Mouse (Mus musculus) MEL (cell line): ENCODE results near the gene Slc25a21. TPM values are rescaled to one million over a fixed set of nuclear protein-coding genes. Genes with fewer than 3 reads are reported as not detected.

Experiments used
- DNase-seq: peaks from one replicate; pipeline ENCODE4 v3.0.0; 2011; ENCODE audit warnings: low read depth, low spot score
- H3K27ac ChIP-seq: 2 replicates; pipeline ENCODE4 v1.5.1; 2012; ENCODE audit warnings: low read depth, mild to moderate bottlenecking, control low read depth, low read length, moderate library complexity; ENCODE audit not compliant: control insufficient read depth
- H3K27me3 ChIP-seq, 2 experiments: fragments of 150-350 bp in 1 of 2; sonication (generic) in 1 of 2; 2 replicates each; pipeline ENCODE4 v1.6.1; 2012; ENCODE audit warnings: low read length in 2 of 2, mild to moderate bottlenecking in 2 of 2, improper control_type of control experiment in 1 of 2, moderate library complexity in 1 of 2; ENCODE audit not compliant: insufficient read depth in 2 of 2, control insufficient read depth in 1 of 2
- H3K36me3 ChIP-seq, 2 experiments: 2 replicates each; pipeline ENCODE4 v1.6.1; 2012 to 2014; ENCODE audit warnings: low read length in 2 of 2, improper control_type of control experiment in 1 of 2, inconsistent platforms in 1 of 2, mild to moderate bottlenecking in 1 of 2; ENCODE audit not compliant: insufficient read depth in 2 of 2, control insufficient read depth in 1 of 2
- H3K4me1 ChIP-seq, 2 experiments: fragments of 150-350 bp in 1 of 2; sonication (generic) in 1 of 2; 2 replicates each; pipeline ENCODE4 v1.6.1; 2012; ENCODE audit warnings: low read length in 2 of 2, improper control_type of control experiment in 1 of 2, mild to moderate bottlenecking in 1 of 2; ENCODE audit not compliant: insufficient read depth in 2 of 2, control insufficient read depth in 1 of 2
- H3K4me3 ChIP-seq, 2 experiments: fragments of 150-350 bp in 1 of 2; sonication (generic) in 1 of 2; 2 replicates each; pipeline ENCODE4 v1.5.1; 2012; ENCODE audit warnings: low read depth in 2 of 2, low read length in 2 of 2, mild to moderate bottlenecking in 2 of 2, moderate library complexity in 2 of 2, control low read depth in 1 of 2, improper control_type of control experiment in 1 of 2; ENCODE audit not compliant: control insufficient read depth in 1 of 2, insufficient read depth in 1 of 2
- H3K79me2 ChIP-seq: 2 replicates; pipeline ENCODE4 v1.6.1; 2012; ENCODE audit warnings: mild to moderate bottlenecking, low read length, moderate library complexity; ENCODE audit not compliant: control insufficient read depth, poor library complexity, insufficient read depth
- H3K9ac ChIP-seq: 2 replicates; pipeline ENCODE4 v1.6.1; 2012; ENCODE audit warnings: low read depth, mild to moderate bottlenecking, control low read depth, low read length, moderate library complexity; ENCODE audit not compliant: control insufficient read depth, poor library complexity, severe bottlenecking
- H3K9me3 ChIP-seq: fragments of 150-350 bp; sonication (generic); replicated peaks from 2 replicates; pipeline ENCODE4 v1.6.1; 2012; ENCODE audit warnings: mild to moderate bottlenecking, low read length, improper control_type of control experiment, moderate library complexity; ENCODE audit not compliant: insufficient read depth
- BHLHE40 ChIP-seq: IDR thresholded peaks from 2 replicates; pipeline ENCODE4 v1.6.1; 2012; ENCODE audit warnings: low read depth, mild to moderate bottlenecking, inconsistent platforms, low read length, improper control_type of control experiment, borderline replicate concordance
- CHD1 ChIP-seq: IDR thresholded peaks from 2 replicates; pipeline ENCODE4 v1.6.1; 2012; ENCODE audit warnings: low read depth, mild to moderate bottlenecking, inconsistent platforms, low read length, improper control_type of control experiment
- CHD2 ChIP-seq: IDR thresholded peaks from 2 replicates; pipeline ENCODE4 v1.6.1; 2011; ENCODE audit warnings: low read length, improper control_type of control experiment
- CTCF ChIP-seq, 3 experiments: IDR thresholded peaks in 2 of 3; conservative IDR thresholded peaks in 1 of 3; 2 replicates each; pipeline ENCODE4 v1.5.1; 2011 to 2012; ENCODE audit warnings: low read length in 3 of 3, low read depth in 2 of 3, mild to moderate bottlenecking in 2 of 3, improper control_type of control experiment in 1 of 3, inconsistent platforms in 1 of 3, mixed read lengths in 1 of 3, moderate library complexity in 1 of 3; ENCODE audit not compliant: control insufficient read depth in 1 of 3, insufficient read depth in 1 of 3, poor library complexity in 1 of 3, severe bottlenecking in 1 of 3
- E2F4 ChIP-seq: IDR thresholded peaks from 2 replicates; pipeline ENCODE4 v1.6.1; 2011; ENCODE audit warnings: low read depth, low read length, improper control_type of control experiment, borderline replicate concordance
- ELF1 ChIP-seq: IDR thresholded peaks from 2 replicates; pipeline ENCODE4 v1.6.1; 2014; ENCODE audit warnings: low read depth, mild to moderate bottlenecking, inconsistent platforms, low read length, improper control_type of control experiment, moderate library complexity
- ETS1 ChIP-seq: IDR thresholded peaks from 2 replicates; pipeline ENCODE4 v1.6.1; 2012; ENCODE audit warnings: low read depth, mild to moderate bottlenecking, inconsistent platforms, low read length, improper control_type of control experiment, moderate library complexity
- GABPA ChIP-seq: IDR thresholded peaks from 2 replicates; pipeline ENCODE4 v1.6.1; 2012; ENCODE audit warnings: low read depth, mild to moderate bottlenecking, inconsistent platforms, low read length, improper control_type of control experiment, moderate library complexity
- HCFC1 ChIP-seq: IDR thresholded peaks from 2 replicates; pipeline ENCODE4 v1.6.1; 2012; ENCODE audit warnings: low read depth, mild to moderate bottlenecking, inconsistent platforms, low read length, improper control_type of control experiment, moderate library complexity
- JUND ChIP-seq: IDR thresholded peaks from 2 replicates; pipeline ENCODE4 v1.6.1; 2011; ENCODE audit warnings: low read depth, mild to moderate bottlenecking, improper control_type of control experiment, low read length
- MAX ChIP-seq: IDR thresholded peaks from 2 replicates; pipeline ENCODE4 v1.6.1; 2011; ENCODE audit warnings: low read length, improper control_type of control experiment
- MYB ChIP-seq: IDR thresholded peaks from 2 replicates; pipeline ENCODE4 v1.6.1; 2011; ENCODE audit warnings: mild to moderate bottlenecking, low read depth, low read length, improper control_type of control experiment
- MYC ChIP-seq: IDR thresholded peaks from 2 replicates; pipeline ENCODE4 v1.6.1; 2011; ENCODE audit warnings: low read depth, mild to moderate bottlenecking, low read length, improper control_type of control experiment, moderate library complexity
- NELFE ChIP-seq: IDR thresholded peaks from 2 replicates; pipeline ENCODE4 v1.6.1; 2011; ENCODE audit warnings: low read depth, low read length, improper control_type of control experiment
- POLR2A ChIP-seq, 2 experiments: IDR thresholded peaks; 2 replicates each; pipeline ENCODE4 v1.6.1; 2011 to 2012; ENCODE audit warnings: low read length in 2 of 2, mild to moderate bottlenecking in 2 of 2, control low read depth in 1 of 2, improper control_type of control experiment in 1 of 2, low read depth in 1 of 2, moderate library complexity in 1 of 2; ENCODE audit not compliant: control insufficient read depth in 1 of 2, insufficient read depth in 1 of 2, poor library complexity in 1 of 2
- POLR2AphosphoS2 ChIP-seq: IDR thresholded peaks from 2 replicates; pipeline ENCODE4 v1.6.1; 2011; ENCODE audit warnings: low read length, improper control_type of control experiment
- POLR2AphosphoS5 ChIP-seq: IDR thresholded peaks from 2 replicates; pipeline ENCODE4 v1.6.1; 2012; ENCODE audit warnings: low read depth, borderline replicate concordance, mild to moderate bottlenecking, inconsistent platforms, low read length, moderate library complexity, mixed read lengths
- RAD21 ChIP-seq: IDR thresholded peaks from 2 replicates; pipeline ENCODE4 v1.6.1; 2011; ENCODE audit warnings: mild to moderate bottlenecking, low read depth, low read length, improper control_type of control experiment
- SIN3A ChIP-seq: IDR thresholded peaks from 2 replicates; pipeline ENCODE4 v1.6.1; 2012; ENCODE audit warnings: low read length, improper control_type of control experiment, inconsistent platforms
- SMC3 ChIP-seq: IDR thresholded peaks from 2 replicates; pipeline ENCODE4 v1.6.1; 2011; ENCODE audit warnings: low read depth, low read length, improper control_type of control experiment
- TAL1 ChIP-seq: IDR thresholded peaks from 2 replicates; pipeline ENCODE4 v1.6.1; 2012; ENCODE audit warnings: mild to moderate bottlenecking, inconsistent platforms, low read length, moderate library complexity, mixed read lengths
- USF2 ChIP-seq, 2 experiments: IDR thresholded peaks; 2 replicates each; pipeline ENCODE4 v1.6.1; 2011 to 2012; ENCODE audit warnings: improper control_type of control experiment in 2 of 2, low read length in 2 of 2, borderline replicate concordance in 1 of 2, inconsistent platforms in 1 of 2, low read depth in 1 of 2, mild to moderate bottlenecking in 1 of 2; ENCODE audit not compliant: insufficient read depth in 1 of 2
- ZNF384 ChIP-seq: IDR thresholded peaks from 2 replicates; pipeline ENCODE4 v1.6.1; 2012; ENCODE audit warnings: low read depth, mild to moderate bottlenecking, inconsistent platforms, low read length, improper control_type of control experiment
- polyA plus RNA-seq, 2 experiments: library from polyadenylated mRNA; stranded (reverse) in 1 of 2; unstranded in 1 of 2; fragments of >175 nt in 1 of 2; fragments of >200 nt in 1 of 2; gene quantifications; 2 replicates each; pipeline versions ENCODE4 v1.2.1 to v1.2.4; 2012; ENCODE audit warnings: low replicate concordance in 2 of 2, low read depth in 1 of 2; ENCODE audit not compliant: insufficient read length in 2 of 2, insufficient read depth in 1 of 2, missing spikeins in 1 of 2
- total RNA-seq: library from RNA; depleted of rRNA; stranded (reverse); fragments of 300-350 nt; gene quantifications from 2 replicates; pipeline ENCODE4 v1.2.3, GENCODE M21; 2012

Slc25a21 gene
- total and polyA plus RNA-seq, 3 experiments = 14.7 to 18.3 TPM; not detected in 1

DNA sequence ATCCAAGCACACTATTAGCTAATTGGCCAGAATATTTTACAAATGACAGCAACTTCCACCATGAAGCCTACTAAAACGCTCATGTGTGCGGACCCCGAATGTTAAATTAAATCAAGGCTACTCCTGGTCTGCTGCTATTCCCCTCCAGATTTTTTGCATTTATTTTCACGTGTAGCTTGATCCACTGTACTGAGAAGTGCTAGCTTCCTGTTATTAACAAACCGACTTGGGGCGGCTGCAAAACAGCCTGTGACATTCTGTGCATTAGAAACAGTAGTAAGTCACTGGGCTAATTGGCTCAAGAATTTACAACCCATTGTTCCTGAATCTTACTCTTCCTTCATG, 478.6 kb downstream of the Slc25a21 start:
- Histone ChIP-seq H3K4me3 (no peak overlapping the region), H3K79me2 (no peaks in the 10 kb centered on the region), H3K9ac (no peak overlapping the region), H3K27me3 (no peaks in the 10 kb centered on the region), H3K36me3 (no peaks in the 10 kb centered on the region), H3K9me3 (no peaks in the 10 kb centered on the region), H3K4me1 (no peaks in the 10 kb centered on the region), H3K27ac (no peak overlapping the region)
- DNase-seq = no peak
- TF ChIP-seq SMC3 (no peak), MYB (no peak), POLR2AphosphoS2 (no peak), NELFE (no peak), E2F4 (no peak), CHD2 (no peak), MYC (no peak), TAL1 (no peak), JUND (no peak), CTCF (IDR thresholded peaks at IDR 0.05 in 2 of 3, conservative IDR thresholded peaks at IDR 0.05 in 1 of 3; ENCODE audit: control insufficient read depth in 1 of 3, insufficient read depth in 1 of 3, low read depth in 2 of 3, low read length in 3 of 3, poor library complexity in 1 of 3, severe bottlenecking in 1 of 3) (no peak), GABPA (no peak), MAX (no peak)

DNA sequence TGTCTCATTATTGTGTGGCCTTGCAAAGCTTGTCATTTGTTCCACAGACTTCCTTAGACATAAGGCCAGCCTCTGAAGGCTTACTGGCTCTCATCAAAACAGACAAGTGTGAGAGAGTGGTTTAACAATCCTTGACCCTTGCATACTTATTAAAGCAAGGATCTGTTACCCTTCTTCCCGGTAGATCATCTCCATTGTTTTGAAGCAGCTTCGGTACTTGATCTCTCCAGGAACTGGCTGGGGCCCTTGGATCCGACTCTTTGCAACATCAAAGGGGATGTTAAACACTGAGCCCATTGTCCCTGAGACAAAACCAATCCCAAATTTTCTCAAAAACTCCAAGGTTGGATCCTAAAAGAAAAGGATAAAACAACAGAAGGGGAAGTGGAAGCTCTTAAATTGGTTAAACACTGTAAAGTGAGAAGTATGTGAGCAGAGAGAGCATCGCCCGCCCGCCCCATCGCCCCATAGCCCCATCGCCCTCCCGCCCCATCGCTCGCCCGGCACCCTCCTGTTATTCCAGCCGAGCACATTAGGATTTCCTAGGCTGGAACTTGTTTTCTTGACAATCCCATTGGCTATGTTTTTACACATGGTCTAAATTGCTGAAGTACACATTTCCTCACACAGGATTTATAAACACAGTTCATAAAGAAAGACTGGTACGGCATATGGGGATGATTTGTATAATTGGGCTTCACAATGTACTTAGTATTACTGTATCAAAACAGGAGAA, 479.1 kb downstream of the Slc25a21 start:
- Histone ChIP-seq H3K4me3 (no peak overlapping the region), H3K27me3 (no peaks in the 10 kb centered on the region), H3K9ac (no peak overlapping the region), H3K9me3 (no peaks in the 10 kb centered on the region), H3K36me3 (no peaks in the 10 kb centered on the region), H3K27ac (no peak overlapping the region), H3K79me2 (no peaks in the 10 kb centered on the region), H3K4me1 (no peaks in the 10 kb centered on the region)
- no peak for TF ChIP-seq POLR2A (IDR thresholded peaks at IDR 0.05; ENCODE audit: control insufficient read depth in 1 of 2, insufficient read depth in 1 of 2, low read depth in 1 of 2, low read length in 2 of 2, poor library complexity in 1 of 2)
- no peak for TF ChIP-seq POLR2AphosphoS5
- no peak for TF ChIP-seq CHD2
- no peak for TF ChIP-seq CHD1
- no peak for TF ChIP-seq ZNF384
- TF ChIP-seq BHLHE40 = no peak
- TF ChIP-seq SIN3A = no peak
- no peak for TF ChIP-seq ETS1
- TF ChIP-seq ELF1 = no peak
- no peak for TF ChIP-seq HCFC1
- TF ChIP-seq CTCF (IDR thresholded peaks at IDR 0.05 in 2 of 3, conservative IDR thresholded peaks at IDR 0.05 in 1 of 3; ENCODE audit: control insufficient read depth in 1 of 3, insufficient read depth in 1 of 3, low read depth in 2 of 3, low read length in 3 of 3, poor library complexity in 1 of 3, severe bottlenecking in 1 of 3) = no peak
- no peak for TF ChIP-seq USF2 (IDR thresholded peaks at IDR 0.05; ENCODE audit: borderline replicate concordance in 1 of 2, insufficient read depth in 1 of 2, low read depth in 1 of 2, low read length in 2 of 2)
- TF ChIP-seq SMC3 = no peak
- no peak for TF ChIP-seq RAD21
- no peak for DNase-seq
